Mouse (Mus musculus) kidney, adult 2 months (tissue): ENCODE data around the gene Eif4e1b.

Source experiments
- CTCF ChIP-seq: fragments of 200-500 bp; conservative IDR thresholded peaks from 2 replicates; pipeline ENCODE4 v1.5.1; 2011; ENCODE audit warnings: low read depth, mild to moderate bottlenecking, control low read depth, low read length, moderate library complexity, mixed read lengths; ENCODE audit not compliant: insufficient read depth, insufficient read length
- POLR2A ChIP-seq: fragments of 200-500 bp; IDR thresholded peaks from one replicate; pipeline ENCODE4 v1.6.1; 2011; ENCODE audit warnings: low read depth, low read length, control low read depth

DNA sequence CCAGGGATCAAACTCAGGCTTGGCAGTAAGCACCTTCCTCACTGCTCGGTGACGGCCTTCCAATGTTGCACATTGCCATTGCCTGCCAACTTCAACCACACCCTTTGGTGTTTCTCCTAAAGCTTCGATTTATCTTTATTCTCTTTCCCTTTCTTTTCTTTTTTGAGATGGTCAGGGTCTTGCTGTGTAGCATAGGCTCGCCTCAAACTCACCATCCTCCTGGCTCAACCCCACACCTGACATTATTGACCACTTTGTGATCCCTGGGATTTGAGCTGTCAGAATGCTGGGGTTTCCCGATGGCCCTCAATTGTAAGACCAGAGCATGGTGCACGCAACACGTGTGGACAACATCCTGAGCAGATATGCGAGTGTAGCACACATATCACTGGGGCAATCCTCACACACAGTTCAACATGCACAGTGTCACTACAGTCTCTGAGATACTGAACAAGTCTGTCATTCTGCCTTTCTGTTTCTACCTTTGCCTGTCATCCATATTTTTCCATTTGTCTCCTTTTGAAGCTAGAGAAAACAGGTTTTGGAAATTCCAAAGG, 27.6 kb upstream of the Eif4e1b start:
- no peak for TF ChIP-seq CTCF
- TF ChIP-seq POLR2A: no peak
